Mouse (Mus musculus) heart, postnatal 0 days (tissue): ENCODE results near the gene Mn1. TPM values are rescaled to one million over a fixed set of nuclear protein-coding genes. Genes with fewer than 3 reads are reported as not detected.
A peak's percentile ranks its signal among the peaks of the same experiment; 100 is the strongest.

Experiments
- ATAC-seq: fragments of 200-750 bp; cut with Nextera tagmentation; 2 replicates; pipeline ENCODE4 v1.8.0; 2017; ENCODE audit warnings: low read depth, moderate number of reproducible peaks, moderate library complexity; ENCODE audit not compliant: insufficient read depth
- DNase-seq: peaks from one replicate; pipeline ENCODE4 v3.0.0-alpha.2; 2016; ENCODE audit warnings: low spot score
- H3K27ac ChIP-seq: fragments of 300-500 bp; sonication (generic); 2 replicates; pipeline ENCODE4 v1.5.1; 2014; ENCODE audit warnings: low read depth, mild to moderate bottlenecking
- H3K27me3 ChIP-seq: fragments of 300-500 bp; sonication (generic); 2 replicates; pipeline ENCODE4 v1.6.1; 2014; ENCODE audit warnings: low read length, mixed read lengths; ENCODE audit not compliant: control insufficient read depth, insufficient read depth
- H3K36me3 ChIP-seq: fragments of 300-500 bp; sonication (generic); replicated peaks from 2 replicates; pipeline ENCODE4 v1.6.1; 2014; ENCODE audit warnings: low read length, mixed read lengths; ENCODE audit not compliant: control insufficient read depth, insufficient read depth
- H3K4me1 ChIP-seq: fragments of 300-500 bp; sonication (generic); 2 replicates; pipeline ENCODE4 v1.6.1; 2014; ENCODE audit warnings: antibody characterized with exemption; ENCODE audit not compliant: control insufficient read depth, insufficient read depth
- H3K4me2 ChIP-seq: fragments of 300-500 bp; sonication (generic); 2 replicates; pipeline ENCODE4 v1.6.1; 2014; ENCODE audit warnings: low read depth, mild to moderate bottlenecking, low read length, moderate library complexity
- H3K4me3 ChIP-seq: fragments of 300-500 bp; sonication (generic); 2 replicates; pipeline ENCODE4 v1.5.1; 2014; ENCODE audit warnings: low read depth, low read length
- H3K9ac ChIP-seq: fragments of 300-500 bp; sonication (generic); replicated peaks from 2 replicates; pipeline ENCODE4 v1.6.1; 2014; ENCODE audit warnings: low read depth, low read length, mixed read lengths
- H3K9me3 ChIP-seq: fragments of 300-500 bp; sonication (generic); replicated peaks from 2 replicates; pipeline ENCODE4 v1.6.1; 2016; ENCODE audit warnings: low read length; ENCODE audit not compliant: control insufficient read depth
- CTCF ChIP-seq: IDR thresholded peaks from 2 replicates; pipeline ENCODE4 v1.5.1; 2016; ENCODE audit warnings: antibody characterized with exemption, control low read depth, low read depth
- EP300 ChIP-seq: IDR thresholded peaks from 2 replicates; pipeline ENCODE4 v1.6.1; 2016; ENCODE audit warnings: antibody characterized with exemption, low read depth
- WGBS: fragments of 180-500 bp; shearing (Covaris S2); extraction: QIAGEN DNeasy Blood & Tissue Kit; methylation state at CpG from one replicate; pipeline ENCODE4 v1.1.7; 2014; 5-methylcytosine and 5-hydroxymethylcytosine counted together
- polyA plus RNA-seq: library from polyadenylated mRNA; unstranded; fragments of >200 nt; fragmentation: Nextera tagmentation; extraction: Ambion mirVana; gene quantifications from 2 replicates; pipeline ENCODE4 v1.2.1, GENCODE M21; 2015
- total RNA-seq: library from RNA; depleted of rRNA; stranded (reverse); fragments of >200 nt; gene quantifications from 2 replicates; pipeline ENCODE4 v1.2.3, GENCODE M21; 2014; ENCODE audit warnings: low replicate concordance

Gene Mn1
- total and polyA plus RNA-seq, 2 experiments from 2014 or later: 4.5 to 16.4 TPM

GRCm38 (mm10) chr5:111394198-111395053 lies 22.7 kb upstream of the Mn1 start:
- ATAC-seq (no peak), DNase-seq (no peak)
- 25% methylated on average over 15 of the region's 15 CpGs for WGBS
- Histone ChIP-seq H3K9ac (no peak overlapping the region), H3K27ac (no peak overlapping the region), H3K4me1 (peaks cover 16% of the 10 kb centered on the region), H3K27me3 (peaks cover 15% of the 10 kb centered on the region), H3K9me3 (no peaks in the 10 kb centered on the region), H3K4me2 (peak overlapping the region; percentile 33), H3K36me3 (peaks cover 3% of the 10 kb centered on the region; the same call in 1 of the 2 replicates), H3K4me3 (no peak overlapping the region)
- TF ChIP-seq EP300 (no peak), CTCF (no peak)

DNA sequence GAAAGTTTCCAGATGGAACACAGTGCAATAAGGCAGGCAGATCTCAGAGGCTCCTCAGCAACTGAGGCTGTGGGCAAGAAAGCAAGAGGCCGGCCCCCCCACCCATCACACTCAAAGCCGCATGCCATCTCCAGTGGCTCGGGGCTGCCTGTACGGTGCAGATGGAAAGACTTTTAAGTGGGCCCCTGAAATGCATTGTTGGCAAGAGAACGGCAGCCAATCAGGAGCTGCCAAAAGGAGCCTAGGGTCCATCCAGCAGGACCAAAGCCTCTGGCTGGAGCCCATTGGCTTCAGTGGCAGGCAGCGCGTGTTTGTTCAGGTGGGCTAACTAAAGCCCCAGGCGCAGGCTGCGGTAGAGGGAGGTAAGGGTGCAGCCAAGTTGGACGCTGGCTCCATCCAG lies 21.4 kb upstream of the Mn1 start:
- H3K4me2 ChIP-seq: no peak overlapping the region
- peaks cover 16% of the 10 kb centered on the region for H3K4me1 ChIP-seq
- ATAC-seq: no peak

GRCm38 (mm10) chr5:111396199-111396598 lies 21.0 kb upstream of the Mn1 start:
- H3K4me3 ChIP-seq: no peak overlapping the region
- no peaks in the 10 kb centered on the region for H3K9me3 ChIP-seq
- H3K9ac ChIP-seq: no peak overlapping the region
- TF ChIP-seq CTCF (no peak), EP300 (no peak)
- H3K4me2 ChIP-seq: no peak overlapping the region
- H3K27me3 ChIP-seq: peaks cover 15% of the 10 kb centered on the region
- 73% methylated on average over 4 of the region's 4 CpGs for WGBS
- no peak overlapping the region for H3K27ac ChIP-seq
- DNase-seq: no peak
- peaks cover 16% of the 10 kb centered on the region for H3K4me1 ChIP-seq
- ATAC-seq: no peak
- H3K36me3 ChIP-seq: no peaks in the 10 kb centered on the region

More for the DNA sequence above, 21.4 kb upstream of the Mn1 start:
- Histone ChIP-seq H3K36me3 (no peaks in the 10 kb centered on the region), H3K27ac (no peak overlapping the region), H3K9me3 (no peaks in the 10 kb centered on the region), H3K27me3 (peaks cover 15% of the 10 kb centered on the region), H3K9ac (no peak overlapping the region), H3K4me3 (no peak overlapping the region)
- DNase-seq: no peak
- no peak for TF ChIP-seq CTCF
- no peak for TF ChIP-seq EP300
- 57% methylated on average over 10 of the region's 10 CpGs for WGBS

DNA sequence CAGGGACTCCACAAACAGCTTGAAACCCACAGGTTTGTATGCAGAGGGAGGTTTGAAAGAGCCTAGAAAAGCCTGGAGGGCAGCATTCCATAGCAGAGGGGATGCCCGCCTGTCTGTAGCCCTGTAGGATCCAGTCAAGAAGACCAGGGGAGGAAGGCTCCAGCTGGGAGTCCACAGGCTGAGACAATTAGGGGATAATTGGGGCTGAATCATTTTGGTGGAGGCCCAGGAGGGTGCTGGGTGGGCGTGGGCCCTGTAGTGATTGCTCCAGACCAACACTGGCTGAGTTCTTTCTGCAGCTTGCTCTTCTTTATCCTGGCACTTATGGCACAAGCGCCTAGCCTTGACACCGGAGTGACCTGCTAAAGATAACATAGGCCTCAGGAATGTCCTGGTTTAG lies 18.7 kb upstream of the Mn1 start:
- H3K27me3 ChIP-seq: peaks cover 15% of the 10 kb centered on the region
- DNase-seq: no peak
- no peak for ATAC-seq
- no peak overlapping the region for H3K9ac ChIP-seq
- WGBS: 51% methylated on average over 4 of the region's 4 CpGs
- H3K4me2 ChIP-seq: no peak overlapping the region
- H3K4me3 ChIP-seq: no peak overlapping the region
- no peak overlapping the region for H3K27ac ChIP-seq
- no peaks in the 10 kb centered on the region for H3K9me3 ChIP-seq
- TF ChIP-seq CTCF: no peak
- no peak for TF ChIP-seq EP300
- H3K36me3 ChIP-seq: no peaks in the 10 kb centered on the region
- H3K4me1 ChIP-seq: peaks cover 14% of the 10 kb centered on the region

DNA sequence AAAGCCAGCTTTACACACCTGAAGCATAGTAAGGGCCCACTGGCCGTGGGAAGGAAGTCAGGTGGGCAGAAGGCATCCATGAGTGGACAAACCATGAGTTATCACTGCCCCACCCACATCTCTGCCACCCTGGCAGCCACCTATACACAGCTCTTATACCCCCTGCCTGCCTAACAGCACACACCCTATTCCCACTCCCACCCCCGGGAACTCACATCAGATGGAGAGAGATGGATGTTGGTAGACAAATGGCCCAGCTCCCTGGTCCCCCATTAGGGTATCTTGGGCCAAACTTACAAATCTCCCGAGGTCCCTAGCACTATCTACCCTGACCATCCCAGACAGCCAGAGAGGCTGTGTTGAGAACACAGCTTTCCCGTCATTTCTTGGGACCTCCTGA lies 17.9 kb upstream of the Mn1 start:
- TF ChIP-seq EP300 (no peak), CTCF (no peak)
- no peaks in the 10 kb centered on the region for H3K9me3 ChIP-seq
- peaks cover 15% of the 10 kb centered on the region for H3K27me3 ChIP-seq
- peaks cover 6% of the 10 kb centered on the region; the same call in 1 of the 2 replicates for H3K4me1 ChIP-seq
- no peaks in the 10 kb centered on the region for H3K36me3 ChIP-seq
- no peak overlapping the region for H3K9ac ChIP-seq
- ATAC-seq: no peak
- no peak for DNase-seq
- H3K27ac ChIP-seq: no peak overlapping the region
- no peak overlapping the region for H3K4me2 ChIP-seq
- no peak overlapping the region for H3K4me3 ChIP-seq
- 54% methylated on average over 4 of the region's 4 CpGs for WGBS
